Mouse (Mus musculus) embryonic fibroblast, embryonic 13.5 days (primary cell): ENCODE data around the gene Hal. TPM values are rescaled to one million over a fixed set of nuclear protein-coding genes. Genes with fewer than 3 reads are reported as not detected.
"Not testable (repeated sequence)": the region's sequence is repeated elsewhere in the genome, so short reads cannot be mapped to it uniquely, and the experiment has no call there.

ENCODE experiments used
- H3K27ac ChIP-seq: 2 replicates; pipeline ENCODE4 v1.5.1; 2012; ENCODE audit warnings: low read length, control low read depth, inconsistent platforms; ENCODE audit not compliant: insufficient read depth
- H3K4me1 ChIP-seq: 2 replicates; pipeline ENCODE4 v1.6.1; 2011; ENCODE audit warnings: low read length; ENCODE audit not compliant: control insufficient read depth, insufficient read depth
- H3K4me3 ChIP-seq: 2 replicates; pipeline ENCODE4 v1.5.1; 2011; ENCODE audit warnings: mild to moderate bottlenecking, control low read depth, low read length; ENCODE audit not compliant: insufficient read depth
- CTCF ChIP-seq: IDR thresholded peaks from 2 replicates; pipeline ENCODE4 v1.5.1; 2011; ENCODE audit warnings: mild to moderate bottlenecking, control low read depth, low read length, moderate library complexity, borderline replicate concordance; ENCODE audit not compliant: insufficient read depth
- POLR2A ChIP-seq: IDR thresholded peaks from 2 replicates; pipeline ENCODE4 v1.6.1; 2011; ENCODE audit warnings: low read depth, mild to moderate bottlenecking, control low read depth, low read length, moderate library complexity
- polyA plus RNA-seq: library from polyadenylated mRNA; stranded (reverse); fragments of >200 nt; gene quantifications from 2 replicates; pipeline ENCODE4 v1.2.4, GENCODE M21; 2011; ENCODE audit warnings: low read depth; ENCODE audit not compliant: missing spikeins, insufficient read length

Hal gene
- polyA plus RNA-seq, 1 experiment: 0.35 TPM

DNA sequence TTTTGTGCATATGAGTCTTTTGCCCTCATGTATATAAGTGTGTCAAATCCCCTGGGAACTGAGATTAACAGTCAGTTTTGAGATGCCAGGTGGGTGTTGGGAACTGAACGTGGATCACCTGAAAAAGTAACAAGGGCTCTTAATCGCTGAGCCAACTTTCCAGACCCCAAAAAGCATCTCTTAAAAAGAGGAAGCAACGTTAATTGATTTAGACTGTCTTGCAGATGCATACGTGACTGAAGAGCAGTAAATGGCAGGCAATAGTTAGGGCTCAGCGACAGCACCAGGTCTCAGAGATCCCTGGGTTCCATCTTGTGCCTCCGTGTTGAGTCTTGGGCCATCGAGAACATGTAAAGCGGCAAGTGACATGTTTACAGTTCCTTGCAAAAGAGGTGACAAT lies 64.0 kb downstream of the Hal start:
- no peaks in the 10 kb centered on the region for H3K4me1 ChIP-seq
- no peak overlapping the region for H3K4me3 ChIP-seq
- no peak overlapping the region for H3K27ac ChIP-seq
- TF ChIP-seq POLR2A (no peak), CTCF (no peak)

DNA sequence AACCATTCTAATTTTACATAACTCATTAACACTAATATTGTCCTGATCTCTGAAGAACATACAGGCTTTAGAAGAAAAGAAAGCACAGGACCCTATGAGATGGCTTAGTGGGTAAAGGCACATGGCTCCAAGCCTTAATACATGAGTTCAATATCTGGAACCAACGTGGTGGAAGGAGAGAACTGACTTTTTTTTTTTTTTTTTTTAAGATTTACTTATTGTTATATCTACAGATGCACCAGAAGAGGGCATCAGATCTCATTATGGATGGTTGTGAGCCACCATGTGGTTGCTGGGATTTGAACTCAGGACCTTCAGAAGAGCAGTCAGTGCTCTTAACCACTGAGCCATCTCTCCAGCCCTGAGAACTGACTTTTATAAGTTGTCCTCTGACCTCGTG lies 69.4 kb downstream of the Hal start:
- H3K4me1 ChIP-seq, H3K4me3 ChIP-seq: not testable (repeated sequence)

DNA sequence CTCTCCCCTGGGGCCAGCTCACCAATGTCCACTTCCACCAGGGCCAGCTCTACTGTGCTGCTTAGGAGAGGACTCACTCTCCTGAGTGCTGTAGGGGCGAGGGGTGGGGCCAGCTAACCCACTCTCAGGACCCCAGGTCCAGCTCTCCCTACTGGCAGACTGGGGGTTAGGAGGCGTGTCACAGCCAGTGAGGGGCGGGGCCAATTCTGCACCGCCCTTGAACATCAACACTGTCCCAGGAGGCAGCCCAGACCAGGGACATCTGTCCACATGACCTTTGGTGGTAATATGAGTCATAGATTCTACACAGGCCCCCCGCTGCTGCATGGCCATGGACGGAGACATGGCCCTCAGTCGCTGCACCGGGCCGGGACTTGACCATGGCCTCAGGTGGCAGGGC lies 71.2 kb downstream of the Hal start:
- H3K4me3 ChIP-seq: no peak overlapping the region
- no peaks in the 10 kb centered on the region for H3K4me1 ChIP-seq
- no peak overlapping the region for H3K27ac ChIP-seq
- no peak for TF ChIP-seq POLR2A
- TF ChIP-seq CTCF: no peak

More for the DNA sequence above, 69.4 kb downstream of the Hal start:
- not testable (repeated sequence) for H3K27ac ChIP-seq

DNA sequence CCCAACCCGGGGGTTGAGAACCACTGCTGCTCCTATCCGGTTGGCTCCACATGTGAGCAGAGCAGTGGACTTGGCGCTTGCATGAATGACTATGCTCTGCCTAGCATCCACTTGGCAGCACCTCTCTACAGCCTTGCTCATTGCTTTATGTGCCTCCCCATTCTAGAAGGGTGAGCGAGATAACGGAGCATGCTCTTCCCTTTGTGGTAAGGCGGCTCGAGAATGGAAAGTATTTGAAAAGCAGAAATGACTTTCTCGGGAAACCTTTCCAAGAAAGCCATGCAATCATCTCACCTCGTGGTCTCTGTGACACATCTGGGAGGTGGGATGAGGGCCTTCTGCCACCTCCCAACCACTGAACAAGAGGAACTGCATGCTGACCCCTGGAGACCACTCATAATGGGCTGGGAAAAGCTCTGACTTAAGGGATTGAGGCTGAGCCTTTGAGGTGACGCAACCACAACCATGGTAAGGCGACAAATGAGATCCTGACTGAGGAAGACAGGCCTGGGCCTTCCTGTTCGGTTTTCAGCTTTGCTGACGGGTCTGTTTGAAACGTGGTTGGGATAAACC lies 76.0 kb downstream of the Hal start:
- no peak overlapping the region for H3K4me3 ChIP-seq
- no peak overlapping the region for H3K27ac ChIP-seq
- TF ChIP-seq CTCF (no peak), POLR2A (no peak)
- H3K4me1 ChIP-seq: no peaks in the 10 kb centered on the region

DNA sequence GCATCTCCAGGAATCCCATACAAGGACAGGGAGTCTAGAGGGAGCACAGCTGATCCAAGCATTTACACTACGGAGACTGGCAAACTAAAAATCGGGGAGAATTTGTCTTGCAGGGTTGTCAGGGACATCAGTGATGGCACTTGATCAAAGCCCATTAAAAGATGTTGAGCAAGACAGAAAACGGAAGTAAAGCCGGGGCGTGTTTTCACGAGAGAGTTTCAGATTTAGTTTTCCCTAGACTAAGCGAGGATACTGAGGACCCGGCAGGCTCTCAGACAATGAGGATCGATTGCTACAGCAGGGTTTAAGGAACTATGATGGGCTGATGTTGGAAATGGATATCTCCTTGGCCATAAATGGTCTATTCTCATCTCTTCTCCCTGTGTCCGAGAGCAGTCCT lies 78.5 kb downstream of the Hal start:
- TF ChIP-seq POLR2A (no peak), CTCF (no peak)
- no peak overlapping the region for H3K4me3 ChIP-seq
- no peak overlapping the region for H3K27ac ChIP-seq
- no peaks in the 10 kb centered on the region for H3K4me1 ChIP-seq

- no peak for TF ChIP-seq CTCF
- no peak for TF ChIP-seq POLR2A
- Histone ChIP-seq H3K4me3 (no peak overlapping the region), H3K27ac (no peak overlapping the region), H3K4me1 (no peaks in the 10 kb centered on the region)
Observed at GRCm38 (mm10) chr10:93567841-93568566, 79.4 kb downstream of the Hal start.

- Histone ChIP-seq H3K4me3 (no peak overlapping the region), H3K27ac (no peak overlapping the region), H3K4me1 (no peaks in the 10 kb centered on the region)
- TF ChIP-seq POLR2A (no peak), CTCF (no peak)
Observed at GRCm38 (mm10) chr10:93568671-93569070, 80.1 kb downstream of the Hal start.

Other genes with a start within 250 kb of the Hal start
- 86.5 and 103 TPM in 2 replicates for gene Elk3, start 177.6 kb upstream of the Hal start, polyA plus RNA-seq
- gene Lta4h, start 35.4 kb upstream of the Hal start, polyA plus RNA-seq: 92.9 and 98.9 TPM in 2 replicates
- gene Amdhd1, start 51.3 kb downstream of the Hal start, polyA plus RNA-seq: not detected in 2 replicates
- 0.13 and 0.28 TPM in 2 replicates for gene Ccdc38, start 51.9 kb downstream of the Hal start, polyA plus RNA-seq
- gene Snrpf, start 100.9 kb downstream of the Hal start, polyA plus RNA-seq: 34.3 and 37.7 TPM in 2 replicates
- 18.6 and 39.8 TPM in 2 replicates for gene Ntn4, start 151.9 kb downstream of the Hal start, polyA plus RNA-seq